Mouse (Mus musculus): ENCODE data around the gene Slc15a5. TPM values are rescaled to one million over a fixed set of nuclear protein-coding genes. Genes with fewer than 3 reads are reported as not detected.

The Slc15a5 gene
- polyA plus RNA-seq, 1 experiment from 2014 or later, result not detected

- no peak for DNase-seq (ENCODE audit: low spot score)
- Histone ChIP-seq H3K36me3 (replicated peaks) (no peaks in the 10 kb centered on the region), H3K27ac (replicated peaks) (no peak overlapping the region), H3K4me3 (no peak overlapping the region), H3K9me3 (no peaks in the 10 kb centered on the region), H3K4me1 (no peaks in the 10 kb centered on the region), H3K27me3 (replicated peaks; ENCODE audit: low read depth, poor library complexity, severe bottlenecking) (no peaks in the 10 kb centered on the region)
- WGBS, result 91% methylated on average over 1 of the region's 1 CpGs
Measured at GRCm38 (mm10) chr6:137936268-137936667, 143.4 kb downstream of the Slc15a5 start.

DNA sequence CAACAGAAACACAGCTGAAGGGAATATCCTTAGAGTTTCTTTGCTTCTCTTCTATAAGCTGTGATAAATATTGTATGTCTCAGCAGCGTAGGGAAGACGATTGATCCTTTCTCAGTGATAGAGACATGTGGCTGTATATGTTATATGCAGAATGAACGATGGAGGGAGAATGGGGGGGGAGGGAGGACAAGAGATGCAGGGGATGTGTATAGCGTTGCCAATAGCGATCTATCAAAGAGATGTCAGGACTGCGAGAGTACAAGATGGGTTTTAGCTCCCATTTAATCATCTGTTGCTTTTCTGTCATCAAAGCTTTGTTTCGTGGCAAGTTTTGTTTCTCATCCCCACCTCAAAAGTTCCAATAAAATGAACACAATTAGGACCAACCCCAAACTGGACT is 143.9 kb downstream of the Slc15a5 start:
- no peaks in the 10 kb centered on the region for H3K36me3 ChIP-seq (replicated peaks)
- WGBS, result 88% methylated on average over 7 of the region's 7 CpGs

DNA sequence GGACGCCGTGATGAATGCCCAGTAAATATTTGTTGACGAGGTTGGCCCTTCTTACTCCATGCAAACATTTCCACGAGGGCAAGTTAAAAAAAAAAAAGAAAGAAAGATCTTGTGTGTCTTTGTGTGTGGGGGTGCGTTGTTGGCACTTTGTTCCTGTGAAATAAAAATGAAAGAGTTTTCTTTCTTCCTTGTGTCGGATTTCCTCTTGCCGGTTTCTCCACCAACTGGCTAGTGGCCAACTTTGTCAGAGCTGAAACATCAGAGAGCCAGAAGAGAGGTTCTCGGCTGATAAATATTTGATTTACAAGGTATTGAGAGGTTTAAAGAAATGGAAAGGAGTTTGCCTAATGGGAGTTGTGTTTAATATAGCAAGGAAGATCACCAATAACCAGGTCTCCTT is 144.4 kb downstream of the Slc15a5 start:
- DNase-seq (ENCODE audit: low spot score), result no peak

More for the DNA sequence above, 143.9 kb downstream of the Slc15a5 start:
- Histone ChIP-seq H3K9me3 (no peaks in the 10 kb centered on the region), H3K4me3 (no peak overlapping the region), H3K27ac (replicated peaks) (no peak overlapping the region), H3K27me3 (replicated peaks; ENCODE audit: low read depth, poor library complexity, severe bottlenecking) (no peaks in the 10 kb centered on the region), H3K4me1 (no peaks in the 10 kb centered on the region)
- no peak for DNase-seq (ENCODE audit: low spot score)

GRCm38 (mm10) chr6:137934545-137935298 is 145.0 kb downstream of the Slc15a5 start:
- Histone ChIP-seq H3K9me3 (no peaks in the 10 kb centered on the region), H3K4me1 (no peaks in the 10 kb centered on the region), H3K36me3 (replicated peaks) (no peaks in the 10 kb centered on the region), H3K27me3 (replicated peaks; ENCODE audit: low read depth, poor library complexity, severe bottlenecking) (no peaks in the 10 kb centered on the region), H3K4me3 (no peak overlapping the region), H3K27ac (replicated peaks) (no peak overlapping the region)
- DNase-seq (ENCODE audit: low spot score), result no peak
- WGBS, result 90% methylated on average over 3 of the region's 3 CpGs

More for the DNA sequence above, 144.4 kb downstream of the Slc15a5 start:
- Histone ChIP-seq H3K36me3 (replicated peaks) (no peaks in the 10 kb centered on the region), H3K27me3 (replicated peaks; ENCODE audit: low read depth, poor library complexity, severe bottlenecking) (no peaks in the 10 kb centered on the region), H3K27ac (replicated peaks) (no peak overlapping the region), H3K9me3 (no peaks in the 10 kb centered on the region), H3K4me3 (no peak overlapping the region), H3K4me1 (no peaks in the 10 kb centered on the region)
- WGBS, result 84% methylated on average over 8 of the region's 8 CpGs

Other genes starting within 250 kb of the Slc15a5 start
- gene Mgst1, start 60.4 kb upstream of the Slc15a5 start, polyA plus RNA-seq (2016; fragmentation: Nextera tagmentation; extraction: Ambion mirVana), result 63.1 and 78.7 TPM in 2 replicates

Data from embryonic facial prominence, embryonic 10.5 days (tissue).